Mouse (Mus musculus): ENCODE measurements at regions not wholly inside any gene's neighbourhood (a gene's known extent, or its start where the extent isn't known, plus 50 kb on each side); places are given as distances from the start of the nearest gene placed in this dataset.
"Not testable (repeated sequence)": the region's sequence is repeated elsewhere in the genome, so short reads cannot be mapped to it uniquely, and the experiment has no call there.

GRCm38 (mm10) chr1:51594666-51595065, 116.4 kb upstream of the Nabp1 start:
- no peak for DNase-seq

DNA sequence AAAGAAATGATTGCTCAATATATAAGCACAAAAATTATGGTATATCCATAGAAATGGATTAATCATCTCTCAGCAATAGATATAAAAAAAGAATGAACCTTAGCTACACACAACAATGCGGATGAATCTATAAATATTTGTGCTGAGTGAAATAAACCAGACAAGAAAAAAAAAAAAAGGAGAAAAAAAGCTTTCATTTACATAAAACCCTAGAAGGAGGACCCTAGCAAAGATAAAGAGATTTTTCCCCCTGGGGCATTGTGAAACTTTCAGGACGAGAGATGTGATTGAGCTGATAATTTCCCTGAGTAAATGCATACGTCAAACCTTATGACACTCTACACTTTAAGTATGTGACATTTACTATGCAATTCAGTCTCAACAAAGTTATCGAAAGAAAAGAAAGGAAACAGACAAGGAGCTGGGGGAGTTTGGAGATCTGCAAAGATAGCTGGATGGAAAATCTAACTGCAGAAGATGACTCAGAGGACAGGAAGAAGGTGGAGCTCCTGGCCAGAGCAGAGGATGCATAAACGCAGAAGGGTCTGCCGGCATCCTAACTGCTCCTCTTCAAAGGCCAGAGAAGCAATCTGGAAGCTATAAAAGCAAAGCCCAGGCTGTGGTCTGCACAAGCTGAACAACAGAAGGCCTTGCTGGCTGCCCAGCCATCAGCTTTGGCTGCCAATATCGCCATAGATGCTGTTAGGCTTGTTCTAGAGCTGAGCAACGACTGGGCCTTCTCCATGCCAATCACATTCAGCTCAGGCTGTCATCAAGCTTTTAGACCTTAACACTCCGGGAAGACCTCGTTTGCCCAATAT, 115.6 kb upstream of the Nabp1 start:
- DNase-seq, result no peak

- no peak for DNase-seq
Observed at GRCm38 (mm10) chr1:51591886-51592285, 113.7 kb upstream of the Nabp1 start.

- no peak for DNase-seq
Observed at GRCm38 (mm10) chr1:51590606-51591400, 112.6 kb upstream of the Nabp1 start.

- peak in 1 of 2 experiments; percentile 36 for DNase-seq
Observed at GRCm38 (mm10) chr1:51584925-51585424, 106.8 kb upstream of the Nabp1 start.

- no peak for DNase-seq
Observed at GRCm38 (mm10) chr1:51583871-51584270, 105.6 kb upstream of the Nabp1 start.

GRCm38 (mm10) chr1:51580074-51580473, 101.8 kb upstream of the Nabp1 start:
- no peak for DNase-seq

- no peak for DNase-seq
Observed at GRCm38 (mm10) chr1:51577701-51578100, 99.5 kb upstream of the Nabp1 start.

DNA sequence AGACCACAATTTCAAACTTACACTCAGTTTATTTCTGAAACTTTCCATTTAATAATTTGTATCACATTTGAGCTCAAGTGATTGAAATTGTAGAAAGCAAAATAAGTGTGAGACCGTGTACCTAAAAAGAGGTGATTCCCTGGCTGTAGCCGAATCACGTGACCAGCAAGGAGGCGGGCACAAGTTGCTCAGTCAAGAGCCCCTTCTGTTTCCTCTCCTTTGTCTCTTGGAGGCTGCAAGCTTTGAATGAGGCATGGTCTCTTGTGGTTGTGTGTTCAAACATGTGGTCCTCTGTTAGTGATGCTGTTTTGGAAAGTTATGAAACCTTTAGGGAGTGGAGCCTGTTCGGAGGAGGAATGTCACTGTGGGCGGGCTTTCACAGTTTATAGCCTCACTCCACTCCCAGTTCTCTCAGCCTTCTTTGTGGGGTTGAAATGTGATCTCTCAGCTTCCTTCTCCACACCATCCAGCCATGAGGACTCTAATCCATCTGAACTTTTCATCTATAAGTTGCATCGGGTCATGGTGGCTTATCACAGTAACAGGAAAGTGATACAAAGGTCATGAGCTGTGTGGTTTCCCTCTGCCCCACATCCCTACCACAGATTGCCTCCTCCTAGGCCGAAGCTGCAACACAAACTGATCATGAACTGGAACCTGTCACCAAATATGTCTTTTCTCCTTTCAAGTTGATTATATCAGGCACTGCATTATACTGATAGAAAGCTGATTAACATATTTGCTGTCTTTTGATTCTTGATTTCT, 94.3 kb upstream of the Nabp1 start:
- DNase-seq, result no peak

GRCm38 (mm10) chr1:51569625-51570024, 91.4 kb upstream of the Nabp1 start:
- no peak for DNase-seq

GRCm38 (mm10) chr1:51566170-51566649, 88.0 kb upstream of the Nabp1 start:
- peak; percentile 12 to 22 for DNase-seq

- not testable (repeated sequence) for DNase-seq
Observed at GRCm38 (mm10) chr1:51556616-51557015, 78.4 kb upstream of the Nabp1 start.

DNA sequence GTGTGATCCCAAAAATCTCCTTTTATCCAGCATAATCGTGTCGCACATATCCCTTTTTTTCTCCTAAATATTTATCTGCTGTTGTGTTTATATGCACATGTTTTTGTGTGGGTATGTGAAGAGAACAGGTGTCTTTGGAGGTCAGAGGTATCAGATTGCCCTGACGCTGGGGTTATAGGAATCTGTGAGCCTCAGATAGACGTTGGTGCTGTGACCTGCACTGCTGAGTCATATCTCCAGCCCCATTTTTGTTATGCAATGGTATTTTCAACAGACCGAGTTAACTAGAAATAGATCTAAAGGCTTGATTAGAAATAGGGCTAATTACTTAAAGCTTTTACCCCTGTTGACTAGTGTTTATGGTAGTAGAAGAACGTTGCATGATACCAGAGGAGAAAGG, 75.5 kb upstream of the Nabp1 start:
- no peak for DNase-seq

DNA sequence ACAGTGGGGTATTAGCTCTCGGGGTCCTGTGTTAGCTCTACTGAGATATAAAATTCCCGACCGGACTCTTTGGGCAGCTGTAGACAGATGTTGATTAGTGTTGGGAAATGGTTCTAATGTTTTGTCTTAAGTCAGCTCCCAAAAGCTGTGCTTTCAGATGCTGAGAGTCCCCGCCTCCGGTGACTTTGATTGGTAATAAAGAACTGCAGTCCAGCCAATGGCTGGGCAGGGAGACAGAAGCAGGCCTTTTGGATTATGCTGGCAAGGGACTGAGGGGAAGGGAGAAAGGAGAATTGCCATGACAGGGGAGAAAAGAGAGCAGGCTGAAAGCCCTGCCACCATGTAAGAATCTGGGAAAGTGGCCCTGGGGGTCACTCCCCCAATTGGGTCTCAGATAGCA, 73.4 kb upstream of the Nabp1 start:
- DNase-seq, result no peak

GRCm38 (mm10) chr1:51542801-51543200, 64.6 kb upstream of the Nabp1 start:
- no peak for DNase-seq

- no peak for DNase-seq
Observed at GRCm38 (mm10) chr1:51539634-51540033, 61.4 kb upstream of the Nabp1 start.

DNA sequence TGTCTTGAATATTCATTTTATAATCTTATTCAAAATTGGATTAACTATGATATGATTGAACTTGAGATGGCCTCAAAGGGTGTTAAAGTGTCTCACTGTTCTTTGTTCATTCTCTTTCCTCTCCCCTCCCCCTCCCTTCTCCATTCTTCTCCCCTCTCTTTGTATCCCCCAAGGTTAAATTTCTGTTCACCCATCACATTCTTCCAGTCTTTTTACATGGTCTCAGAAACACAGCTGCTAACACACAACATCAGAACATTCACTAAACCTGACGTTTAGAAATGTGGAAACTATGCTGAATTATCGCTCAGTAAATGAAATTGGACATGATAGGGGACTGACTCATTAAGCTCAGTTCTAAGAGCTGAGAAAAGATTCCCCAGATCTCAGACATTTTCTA, 60.6 kb upstream of the Nabp1 start:
- DNase-seq, result no peak

GRCm38 (mm10) chr1:51537765-51538360, 59.6 kb upstream of the Nabp1 start:
- DNase-seq, result no peak

GRCm38 (mm10) chr1:51536076-51536475, 57.9 kb upstream of the Nabp1 start:
- no peak for DNase-seq

- no peak for DNase-seq
Observed at GRCm38 (mm10) chr1:51535414-51535813, 57.2 kb upstream of the Nabp1 start.

DNA sequence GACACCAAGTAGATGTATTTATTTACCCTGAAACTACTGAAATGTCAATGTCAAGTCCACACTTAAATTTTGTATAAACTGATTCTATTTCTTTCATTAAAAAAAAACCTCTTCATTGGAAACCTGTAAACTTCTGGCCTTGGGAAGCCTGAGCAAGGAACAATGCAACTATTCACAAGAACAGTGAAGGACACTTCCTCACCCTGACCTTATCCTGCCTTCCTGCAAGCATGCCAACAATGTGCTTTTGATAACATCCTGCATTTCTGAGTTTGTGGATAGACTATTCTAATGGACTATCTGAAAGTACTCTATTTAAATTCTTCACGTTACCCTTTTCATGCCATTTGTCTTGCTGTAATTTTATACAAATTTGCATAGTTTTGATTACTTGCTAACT, 53.1 kb upstream of the Nabp1 start:
- no peak for DNase-seq

DNA sequence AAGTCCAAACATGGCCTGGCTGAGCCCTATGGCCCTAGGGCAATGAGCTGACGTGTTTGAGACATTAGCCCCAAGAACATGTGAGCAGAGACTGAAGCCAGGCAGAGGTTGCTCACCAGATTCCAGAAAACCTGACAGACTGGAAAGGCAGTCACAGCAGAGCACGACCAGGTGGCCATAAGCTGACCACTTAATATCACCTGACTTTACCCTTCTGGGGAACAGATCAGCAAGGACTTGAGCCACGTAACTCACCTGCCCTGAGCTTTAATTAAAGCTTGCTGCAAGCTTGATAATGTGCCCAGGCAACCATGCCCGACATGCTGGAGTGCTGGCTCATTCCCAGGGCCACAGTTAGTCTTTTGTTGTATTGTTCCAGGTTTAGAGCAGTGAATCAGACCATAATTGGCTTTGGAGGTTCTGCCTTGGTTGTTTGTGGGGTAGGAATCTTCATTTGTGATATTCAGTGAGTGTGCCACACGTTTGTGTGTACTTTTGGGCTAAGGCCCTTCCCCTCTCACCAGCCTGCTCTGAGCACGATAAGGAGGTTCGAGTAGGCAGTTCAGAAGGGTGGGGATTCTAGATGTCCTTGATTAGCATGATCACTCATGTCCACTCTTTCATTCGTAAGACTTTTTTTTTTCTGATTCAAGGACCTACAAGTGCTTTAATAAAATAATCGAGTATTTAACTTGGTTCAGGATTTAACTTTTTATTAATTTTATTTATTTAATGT, 52.1 kb upstream of the Nabp1 start:
- peak; percentile 78 to 82 for DNase-seq
